Mouse (Mus musculus): ENCODE measurements around the gene Strn.
"Not testable (repeated sequence)": the region's sequence is repeated elsewhere in the genome, so short reads cannot be mapped to it uniquely, and the experiment has no call there.

- not testable (repeated sequence) for TF ChIP-seq CTCF, EP300 (IDR thresholded peaks at IDR 0.05)
These were observed 47.8 kb downstream of the Strn start for GRCm38 (mm10) chr17:78689231-78689630.

All from lung, postnatal 0 days (tissue).